Mouse (Mus musculus) urinary bladder, postnatal 25 days (tissue): ENCODE data around the gene Mief1.

ENCODE experiments used
- DNase-seq: peaks from one replicate; pipeline ENCODE4 v3.0.0; 2022; ENCODE audit warnings: low spot score

Mief1 gene

DNA sequence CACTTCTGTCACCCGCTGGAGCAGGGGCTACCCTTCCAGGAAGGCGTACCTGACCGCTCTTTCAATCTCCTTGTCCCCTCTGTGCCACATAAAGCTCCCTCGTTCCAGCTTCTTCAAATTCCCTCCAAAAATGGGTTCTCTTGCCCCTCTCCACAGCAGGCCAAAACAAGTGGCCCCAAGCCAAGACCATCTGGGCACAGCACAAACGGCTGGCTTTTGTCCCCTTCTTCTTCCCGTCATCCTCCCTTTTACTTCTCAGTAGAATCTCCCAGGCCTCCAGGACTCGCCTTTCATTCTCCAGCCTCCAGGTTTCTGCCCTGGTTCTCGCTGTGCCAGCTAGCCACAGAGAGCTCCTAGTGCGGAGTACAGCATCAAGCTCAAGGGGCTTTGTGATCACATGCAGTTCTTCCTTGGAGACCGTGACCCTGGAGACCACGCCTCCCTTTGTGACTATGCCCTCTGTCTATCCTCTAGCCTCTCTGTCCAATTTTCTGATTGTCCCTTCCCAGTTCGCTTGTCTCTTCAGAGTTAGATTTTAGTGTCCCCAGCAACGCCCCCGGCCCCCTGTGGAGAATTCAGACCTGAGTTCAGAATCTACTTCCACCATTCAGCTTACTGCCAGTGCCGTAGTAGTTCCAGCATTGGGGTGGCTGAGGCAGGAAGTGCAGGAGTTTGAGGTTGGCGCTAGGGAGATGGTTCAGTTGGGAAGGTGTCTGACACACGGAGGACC, 5.6 kb upstream of the Mief1 start:
- no peak for DNase-seq

DNA sequence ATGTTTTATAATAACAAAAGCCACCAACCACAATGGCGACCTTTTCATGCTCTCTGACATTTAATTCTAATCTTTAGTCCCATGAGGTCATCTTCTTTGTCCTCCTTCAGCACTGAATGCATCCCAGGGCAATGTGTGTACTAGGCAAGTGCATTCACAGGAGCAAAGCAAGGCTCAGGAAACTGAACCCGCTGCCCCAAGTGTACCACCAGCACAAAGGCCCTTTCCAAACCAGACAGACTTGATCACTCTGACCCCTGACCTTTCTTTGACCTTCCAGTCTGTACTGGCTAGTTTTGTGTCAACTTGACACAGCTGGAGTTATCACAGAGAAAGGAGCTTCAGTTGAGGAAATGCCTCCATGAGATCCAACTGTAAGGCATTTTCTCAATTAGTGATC, 1.5 kb upstream of the Mief1 start:
- DNase-seq = no peak

DNA sequence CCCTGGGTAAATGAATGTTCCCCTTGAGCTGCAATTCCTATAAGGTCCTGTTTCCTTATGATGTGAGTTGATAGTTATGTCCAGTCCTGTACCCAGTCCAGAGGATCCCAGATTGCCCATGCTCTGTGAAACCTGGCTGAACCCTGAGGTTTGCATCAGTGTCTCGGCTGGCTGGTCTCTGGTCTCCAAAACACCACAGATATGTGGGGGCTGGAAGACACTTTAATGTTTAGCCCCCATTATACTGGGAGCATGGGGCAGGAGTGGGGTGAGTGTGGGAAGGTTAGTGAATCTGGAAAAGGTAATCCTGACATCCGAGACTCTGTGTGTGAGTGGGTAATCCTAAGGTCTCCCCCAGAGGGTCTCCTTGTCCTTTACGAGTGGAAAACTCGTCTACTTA, 765 bp upstream of the Mief1 start:
- no peak for DNase-seq

DNA sequence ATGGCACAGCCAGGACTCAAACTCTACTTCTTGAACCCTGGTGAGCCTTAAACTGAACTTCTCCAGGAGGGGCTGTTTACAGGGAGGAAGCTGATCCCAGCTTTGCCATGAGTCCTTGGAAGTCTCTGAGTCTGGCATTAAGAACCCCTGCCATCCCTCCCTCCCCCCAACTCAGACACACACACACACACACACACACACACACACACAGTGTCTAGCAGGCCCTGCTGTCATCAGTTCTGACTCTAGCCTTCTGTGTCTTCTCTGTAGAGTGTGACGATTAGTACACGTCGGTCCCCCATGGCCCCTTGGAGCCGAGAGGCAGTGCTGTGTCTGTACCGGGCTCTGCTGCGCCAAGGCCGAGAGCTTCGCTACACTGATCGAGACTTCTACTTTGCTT, 1.7 kb downstream of the Mief1 start, which contains the start of gene AC140267.1:
TSS of gene AC140267.1 (plus strand) at position 301 of the 400 bp plus-strand sequence.
- no peak for DNase-seq

DNA sequence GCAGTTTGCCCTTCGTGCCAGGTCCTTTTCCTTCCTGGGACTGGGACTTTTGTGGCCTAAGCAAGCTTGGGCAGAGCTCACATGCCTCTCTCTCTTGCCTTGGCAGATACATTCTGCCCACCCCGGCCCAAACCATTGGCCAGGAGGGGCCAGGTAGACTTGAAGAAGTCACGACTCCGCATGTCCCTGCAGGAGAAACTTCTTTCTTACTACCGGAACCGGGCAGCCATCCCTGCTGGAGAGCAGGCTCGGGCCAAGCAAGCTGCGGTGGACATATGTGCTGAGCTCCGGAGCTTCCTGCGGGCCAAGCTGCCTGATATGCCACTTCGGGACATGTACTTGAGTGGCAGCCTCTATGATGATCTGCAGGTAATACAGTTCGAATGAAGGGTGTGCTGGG, 14.3 kb downstream of the Mief1 start:
- no peak for DNase-seq

DNA sequence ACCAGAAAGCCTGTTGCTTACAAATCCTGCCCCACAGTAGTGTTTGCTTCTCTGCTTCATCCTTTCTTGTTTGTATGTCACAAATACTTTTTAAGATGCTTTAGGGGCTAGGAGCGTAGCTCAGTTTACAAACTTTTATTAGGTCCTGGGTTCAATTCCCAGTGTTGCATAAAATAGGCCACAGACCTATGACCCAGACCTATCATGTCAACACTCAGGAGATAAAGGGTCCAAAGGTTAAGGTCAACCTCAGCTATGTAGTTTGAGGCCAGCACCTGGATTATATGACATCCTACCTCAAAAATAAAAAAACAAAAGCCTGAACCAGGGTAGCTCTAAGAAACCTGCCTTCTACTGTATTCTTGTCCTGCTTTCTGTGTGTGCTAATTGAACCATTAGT, 14.8 kb downstream of the Mief1 start:
- no peak for DNase-seq

DNA sequence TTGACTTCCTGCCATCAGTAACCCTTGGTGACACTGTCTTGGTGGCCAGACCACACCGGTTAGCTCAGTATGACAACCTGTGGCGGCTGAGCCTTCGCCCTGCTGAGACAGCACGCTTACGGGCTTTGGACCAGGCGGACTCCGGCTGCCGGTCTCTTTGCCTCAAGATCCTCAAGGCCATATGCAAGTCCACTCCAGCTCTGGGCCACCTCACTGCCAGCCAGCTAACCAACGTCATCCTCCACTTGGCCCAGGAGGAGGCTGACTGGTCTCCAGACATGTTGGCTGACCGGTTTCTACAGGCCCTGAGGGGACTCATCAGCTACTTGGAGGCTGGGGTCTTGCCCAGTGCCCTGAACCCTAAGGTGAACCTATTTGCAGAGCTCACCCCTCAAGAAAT, 15.9 kb downstream of the Mief1 start:
- DNase-seq = no peak

DNA sequence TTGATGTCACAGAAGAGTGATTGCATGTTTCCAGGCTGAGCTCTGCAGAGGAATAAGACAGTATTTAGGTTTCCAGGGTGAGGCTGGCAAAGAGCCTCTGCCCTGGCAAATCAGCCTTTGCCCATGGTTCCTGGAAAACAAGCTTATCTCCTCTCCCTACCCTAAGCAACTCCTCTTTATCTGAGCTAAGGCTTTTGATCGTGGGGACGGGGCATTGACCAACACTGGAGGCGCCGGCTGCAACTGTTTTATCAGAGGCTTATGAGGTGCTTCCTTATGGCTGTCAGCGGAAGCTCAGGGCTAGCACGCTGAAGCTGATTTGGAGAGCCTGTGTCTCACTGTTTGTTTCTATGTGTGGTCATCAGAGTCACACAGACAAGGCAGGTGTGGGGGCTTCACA, 16.8 kb downstream of the Mief1 start:
- DNase-seq = no peak

DNA sequence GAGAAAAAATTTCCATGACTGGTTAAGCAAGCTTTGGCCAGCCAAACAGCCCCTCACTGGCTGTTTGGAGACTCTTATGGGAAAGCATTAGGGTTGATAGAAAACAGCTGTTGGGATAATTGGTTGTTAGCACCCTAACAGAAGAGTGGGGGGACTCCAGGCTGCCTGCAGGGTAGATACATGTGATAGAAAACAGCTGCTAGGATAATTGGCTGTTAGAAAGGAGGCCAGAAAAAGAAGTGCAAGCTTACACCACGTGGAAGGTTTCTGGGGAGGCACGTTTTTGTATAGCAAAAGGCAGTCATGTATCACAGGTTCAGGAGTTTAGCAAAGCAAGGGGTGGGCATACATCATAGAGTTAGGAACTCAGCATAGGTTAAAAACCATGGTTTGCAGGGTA, 19.7 kb downstream of the Mief1 start:
- DNase-seq = no peak

DNA sequence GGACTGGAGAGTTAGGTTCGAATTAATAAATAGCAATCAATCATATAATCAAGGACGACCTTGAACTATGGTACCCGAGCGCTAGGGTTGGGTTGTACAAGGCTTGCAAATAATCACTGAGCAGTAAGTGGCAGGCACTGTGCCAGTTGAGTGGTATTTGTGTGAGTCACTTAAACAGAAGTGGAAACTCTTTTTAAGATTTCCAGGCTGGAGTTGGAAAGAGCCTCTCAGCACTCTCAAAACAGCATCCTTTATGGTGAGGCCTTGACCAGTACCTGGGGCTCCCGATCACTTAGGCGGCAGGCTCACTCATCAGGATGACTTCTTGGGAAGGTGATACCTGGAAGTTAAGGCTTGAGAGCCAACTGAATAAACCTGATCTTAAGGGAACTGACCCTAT, 20.4 kb downstream of the Mief1 start:
- peak; percentile 49 for DNase-seq

DNA sequence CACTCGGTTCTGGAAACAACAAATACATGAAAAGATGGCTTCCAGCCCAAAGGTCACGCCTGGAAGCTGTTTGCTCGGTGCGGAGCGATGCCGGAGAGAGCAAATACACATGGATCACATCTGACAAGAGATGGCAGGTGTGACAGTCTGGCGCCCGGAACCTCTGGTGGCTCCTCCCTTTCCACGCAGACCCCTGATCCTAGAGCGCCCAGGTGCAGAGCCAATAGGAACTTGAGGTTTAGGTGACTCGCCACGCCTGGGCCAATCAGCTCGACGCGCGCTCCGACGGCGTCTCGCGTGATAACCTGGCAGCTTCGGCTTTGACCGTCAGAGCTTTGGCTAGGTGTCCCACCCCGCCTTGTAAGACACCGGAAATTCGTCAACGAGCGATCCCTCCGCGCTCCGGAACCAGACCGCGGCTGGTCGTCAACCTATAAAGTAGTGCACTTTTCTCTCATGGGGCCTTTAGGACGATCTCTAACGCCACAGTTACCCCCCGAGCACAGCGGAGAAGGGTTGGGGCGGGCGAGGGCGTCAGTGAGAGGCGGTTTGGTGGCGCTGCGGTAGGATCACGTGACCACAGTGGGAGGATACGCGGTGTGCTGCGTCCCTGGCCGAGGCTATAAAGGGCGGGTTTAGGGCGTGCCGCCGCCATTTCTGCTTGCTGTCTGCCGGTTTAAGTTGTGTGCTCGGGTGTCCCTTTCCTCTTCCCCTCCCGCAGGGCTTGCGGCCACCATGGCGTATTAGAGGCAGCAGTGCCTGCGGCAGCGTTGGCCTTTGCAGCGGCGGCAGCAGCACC, 21.2 kb downstream of the Mief1 start, which contains the start of gene Atf4:
TSS of gene Atf4 (plus strand) at position 338 of the 799 bp plus-strand sequence.
- peak; percentile 90 for DNase-seq

DNA sequence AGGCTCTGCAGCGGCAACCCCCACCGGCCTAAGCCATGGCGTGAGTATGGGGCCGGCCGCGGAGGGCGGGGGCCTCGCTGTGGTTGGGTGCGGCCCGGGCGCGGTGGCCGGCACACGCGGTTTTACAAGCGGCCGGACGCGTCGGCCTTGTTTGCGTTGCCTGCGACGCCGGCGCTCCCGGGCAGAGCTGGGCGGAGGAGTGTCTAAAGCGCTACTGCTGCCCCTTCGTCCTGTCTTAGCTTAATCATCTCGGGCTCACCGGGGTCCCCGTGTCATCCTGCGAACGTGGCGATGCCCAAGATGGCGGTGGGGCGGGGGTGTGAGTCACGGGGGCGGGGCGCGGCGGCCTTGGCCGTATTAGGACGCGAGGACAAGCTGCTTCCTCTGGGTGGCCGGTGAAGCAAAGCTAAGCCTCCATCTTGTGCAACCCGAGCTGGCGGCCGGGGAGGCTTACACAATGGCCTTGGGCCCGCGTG, 21.9 kb downstream of the Mief1 start:
- peak; percentile 78 for DNase-seq

DNA sequence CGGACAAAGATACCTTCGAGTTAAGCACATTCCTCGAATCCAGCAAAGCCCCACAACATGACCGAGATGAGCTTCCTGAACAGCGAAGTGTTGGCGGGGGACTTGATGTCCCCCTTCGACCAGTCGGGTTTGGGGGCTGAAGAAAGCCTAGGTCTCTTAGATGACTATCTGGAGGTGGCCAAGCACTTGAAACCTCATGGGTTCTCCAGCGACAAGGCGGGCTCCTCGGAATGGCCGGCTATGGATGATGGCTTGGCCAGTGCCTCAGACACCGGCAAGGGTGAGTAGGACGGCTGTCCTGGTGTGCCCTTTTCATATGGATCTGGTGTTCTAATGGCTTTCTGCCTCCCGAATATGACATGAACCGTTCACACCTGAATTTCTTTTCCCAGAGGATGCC, 22.4 kb downstream of the Mief1 start:
- DNase-seq = peak; percentile 16

DNA sequence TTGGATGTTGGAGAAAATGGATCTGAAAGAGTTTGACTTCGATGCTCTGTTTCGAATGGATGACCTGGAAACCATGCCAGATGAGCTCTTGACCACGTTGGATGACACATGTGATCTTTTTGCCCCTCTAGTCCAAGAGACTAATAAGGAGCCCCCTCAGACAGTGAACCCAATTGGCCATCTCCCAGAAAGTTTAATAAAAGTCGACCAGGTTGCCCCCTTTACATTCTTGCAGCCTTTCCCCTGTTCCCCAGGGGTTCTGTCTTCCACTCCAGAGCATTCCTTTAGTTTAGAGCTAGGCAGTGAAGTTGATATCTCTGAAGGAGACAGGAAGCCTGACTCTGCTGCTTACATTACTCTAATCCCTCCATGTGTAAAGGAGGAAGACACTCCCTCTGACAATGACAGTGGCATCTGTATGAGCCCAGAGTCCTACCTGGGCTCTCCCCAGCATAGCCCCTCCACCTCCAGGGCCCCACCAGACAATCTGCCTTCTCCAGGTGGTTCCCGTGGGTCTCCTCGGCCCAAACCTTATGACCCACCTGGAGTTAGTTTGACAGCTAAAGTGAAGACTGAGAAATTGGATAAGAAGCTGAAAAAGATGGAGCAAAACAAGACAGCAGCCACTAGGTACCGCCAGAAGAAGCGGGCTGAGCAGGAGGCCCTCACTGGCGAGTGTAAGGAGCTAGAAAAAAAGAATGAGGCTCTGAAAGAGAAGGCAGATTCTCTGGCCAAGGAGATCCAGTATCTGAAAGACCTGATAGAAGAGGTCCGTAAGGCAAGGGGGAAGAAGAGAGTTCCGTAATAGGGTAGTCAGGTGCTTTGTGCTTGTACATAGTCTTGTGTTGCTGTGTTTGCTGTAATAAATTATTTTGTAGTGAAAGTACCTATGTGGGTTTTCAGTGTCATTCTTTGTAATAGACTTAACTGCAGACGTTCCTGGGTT, 23.1 kb downstream of the Mief1 start:
- DNase-seq = no peak

DNA sequence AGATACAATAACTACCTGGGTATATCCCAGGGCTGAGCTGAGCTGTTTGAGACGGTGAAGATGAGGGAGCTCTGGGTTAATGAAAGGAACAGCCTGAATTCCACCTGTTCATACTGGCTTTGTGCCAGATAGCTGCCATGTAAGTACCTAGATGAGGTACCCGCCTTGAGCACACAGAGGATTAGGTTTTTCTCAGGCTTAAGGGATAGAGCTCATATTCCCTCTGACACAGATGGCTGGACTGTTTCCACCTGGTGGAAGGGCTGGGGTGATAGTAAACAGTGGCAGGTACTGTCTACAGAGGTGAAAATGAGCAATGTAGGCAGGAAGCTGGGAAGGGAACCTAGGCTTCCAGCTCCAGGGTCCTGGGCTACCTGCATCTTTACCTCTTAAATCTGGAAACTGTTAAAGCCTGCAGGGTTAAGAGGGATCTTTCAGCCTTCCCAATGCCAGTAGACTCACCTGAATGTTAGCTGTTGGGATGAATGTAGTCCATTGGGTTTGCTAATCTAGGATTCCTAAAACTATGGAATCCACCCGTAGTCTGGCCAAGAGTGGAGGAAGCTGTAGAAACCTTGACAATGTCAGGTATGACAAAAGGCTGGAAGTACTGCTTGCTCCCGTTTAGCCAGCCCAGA, 23.9 kb downstream of the Mief1 start:
- peak; percentile 17 for DNase-seq

DNA sequence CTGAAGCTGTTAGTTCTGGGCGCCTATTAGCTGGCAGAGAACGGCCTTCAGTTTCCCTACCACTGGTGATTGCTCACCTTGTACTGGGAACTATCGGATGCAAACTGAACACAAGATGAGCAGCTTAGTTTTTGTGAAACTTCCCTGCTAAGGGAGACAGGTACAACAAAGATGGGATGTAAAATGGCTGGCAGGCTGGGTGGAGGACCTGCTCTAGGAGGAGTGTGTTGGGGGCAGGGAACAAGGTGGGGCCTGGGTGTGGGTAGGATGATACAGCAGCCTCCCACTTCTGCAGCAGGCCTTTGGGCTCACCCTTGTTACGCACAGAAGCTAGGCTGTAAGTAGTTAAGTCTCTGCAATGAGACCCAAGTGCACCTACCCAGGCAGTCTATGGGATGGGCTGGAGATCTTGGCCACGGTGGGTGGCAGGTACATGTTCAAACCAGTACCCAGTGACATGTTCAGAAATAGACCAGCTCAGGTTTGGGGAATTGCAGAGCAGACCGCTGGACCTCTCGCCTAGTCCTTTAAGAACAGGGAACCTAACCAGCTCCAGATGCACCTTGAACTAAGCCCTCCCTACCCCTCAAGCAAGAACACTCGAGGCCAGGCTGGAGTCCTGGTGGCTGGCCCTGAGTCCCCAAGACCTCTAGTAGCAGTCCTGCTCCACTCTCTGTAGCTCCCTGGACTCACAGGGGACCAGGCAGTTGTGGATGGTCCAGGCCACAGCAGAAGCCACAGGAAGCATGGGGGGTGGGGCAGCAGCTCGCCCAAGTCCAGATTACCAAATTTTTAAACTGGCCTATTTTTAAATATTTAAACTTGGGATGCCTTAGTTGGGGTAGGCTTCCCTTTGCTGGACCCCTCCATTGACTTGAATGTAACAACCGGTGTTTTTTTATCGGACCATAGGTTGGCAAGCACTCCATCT, 24.7 kb downstream of the Mief1 start:
- peak; percentile 32 for DNase-seq

DNA sequence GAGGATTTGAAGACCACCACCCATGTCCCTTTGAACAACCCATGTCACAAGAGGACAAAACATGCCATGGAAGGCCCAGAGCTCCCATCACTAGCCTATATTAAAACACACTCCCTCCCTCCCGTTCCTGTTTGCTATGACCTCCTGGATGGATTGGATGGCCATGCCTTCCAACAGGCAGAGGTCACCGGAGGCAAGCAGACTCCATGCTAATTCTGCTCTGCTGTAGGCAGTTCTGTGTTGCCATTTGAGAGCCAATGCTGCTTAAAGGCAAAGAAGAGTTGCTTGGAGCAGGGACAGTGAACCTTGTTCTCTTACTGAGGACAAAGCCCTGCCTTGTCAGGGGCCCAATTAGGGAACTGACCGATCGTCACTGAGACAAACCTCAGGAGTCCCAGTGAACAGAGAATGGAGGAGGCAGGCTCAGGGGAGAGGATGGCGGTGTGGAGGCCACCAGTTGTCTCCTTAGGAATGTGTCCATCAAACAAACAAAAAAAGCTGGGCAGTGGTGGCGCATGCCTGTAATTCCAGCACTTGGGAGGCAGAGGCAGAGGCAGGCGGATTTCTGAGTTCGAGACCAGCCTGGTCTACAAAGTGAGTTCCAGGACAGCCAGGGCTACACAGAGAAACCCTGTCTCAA, 25.7 kb downstream of the Mief1 start:
- DNase-seq = no peak

DNA sequence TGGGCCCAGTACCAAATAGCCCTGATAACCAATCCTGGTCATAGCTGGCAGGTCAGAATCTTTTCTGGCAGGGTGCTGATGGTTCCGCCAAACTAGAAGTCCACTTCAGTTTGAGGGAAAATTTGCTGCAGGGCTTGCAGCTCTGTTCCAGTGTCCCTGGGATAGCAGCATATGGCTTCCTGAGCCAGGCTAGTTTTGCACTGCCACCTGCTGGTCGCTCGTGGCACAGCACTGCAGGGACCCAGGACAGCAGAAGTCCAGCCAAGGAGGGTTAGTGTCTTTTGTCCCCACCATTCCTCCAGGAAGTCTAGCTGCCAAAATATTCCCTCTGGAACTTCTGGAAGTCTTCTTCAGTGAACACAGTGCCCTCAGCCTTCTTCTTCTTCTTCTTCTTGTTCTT, 26.9 kb downstream of the Mief1 start:
- peak; percentile 86 for DNase-seq

DNA sequence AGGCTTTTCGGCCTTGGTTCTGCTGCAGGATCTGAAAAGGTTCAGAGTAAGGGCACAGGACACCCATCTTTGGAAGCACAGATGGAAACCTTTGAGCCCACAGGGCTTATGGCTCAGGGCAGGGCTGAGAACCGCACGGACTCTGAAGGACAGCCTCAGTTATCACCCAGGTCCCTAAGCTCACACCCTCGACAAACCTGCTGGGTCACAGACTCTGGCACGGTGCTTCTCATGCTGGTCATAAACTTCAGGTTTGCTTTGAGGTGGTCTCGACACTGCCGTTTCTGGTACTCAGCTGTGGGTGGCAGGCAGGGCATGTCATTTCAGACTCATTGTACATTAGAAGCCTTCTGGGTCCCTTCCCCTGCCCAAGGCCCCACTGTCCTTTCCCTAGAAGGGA, 27.3 kb downstream of the Mief1 start:
- no peak for DNase-seq
